Mouse (Mus musculus): ENCODE data around the gene Nkx3-2. TPM values are rescaled to one million over a fixed set of nuclear protein-coding genes. Genes with fewer than 3 reads are reported as not detected.

The Nkx3-2 gene
- not detected in 2 replicates for polyA plus RNA-seq (2015; fragmentation: Nextera tagmentation; extraction: Ambion mirVana)

- Histone ChIP-seq H3K4me3 (peak within 1 kb of the TSS; percentile 32), H3K27me3 (replicated peaks) (peaks cover 87% of the 10 kb centered on the region), H3K9ac (no peak within 1 kb of the TSS), H3K4me1 (peaks cover 40% of the 10 kb centered on the region), H3K9me3 (no peaks in the 10 kb centered on the region), H3K27ac (no peak within 1 kb of the TSS), H3K36me3 (replicated peaks) (no peaks in the 10 kb centered on the region), H3K4me2 (peak within 1 kb of the TSS; percentile 56)
- ATAC-seq (replicated peaks), result peak; percentile 24
- under 1% methylated on average over 78 of the region's 79 CpGs for WGBS
These were observed at the start of gene Nkx3-2 for GRCm38 (mm10) chr5:41763731-41764721. Gene Nkx3-2 (minus strand): TSS chr5:41764501.

GRCm38 (mm10) chr5:41812516-41812915, 48.2 kb upstream of the Nkx3-2 start:
- WGBS, result 90% methylated on average over 6 of the region's 6 CpGs
- Histone ChIP-seq H3K9me3 (no peaks in the 10 kb centered on the region), H3K4me1 (no peaks in the 10 kb centered on the region), H3K36me3 (replicated peaks) (peaks cover 56% of the 10 kb centered on the region), H3K4me3 (no peak overlapping the region), H3K27ac (no peak overlapping the region), H3K27me3 (replicated peaks) (no peaks in the 10 kb centered on the region), H3K4me2 (no peak overlapping the region), H3K9ac (no peak overlapping the region)
- ATAC-seq (replicated peaks), result no peak

- peaks cover 55% of the 10 kb centered on the region for H3K36me3 ChIP-seq (replicated peaks)
- WGBS, result 93% methylated on average over 3 of the region's 3 CpGs
These were observed 47.0 kb upstream of the Nkx3-2 start for GRCm38 (mm10) chr5:41811279-41811678.

GRCm38 (mm10) chr5:41807383-41807782, 43.1 kb upstream of the Nkx3-2 start:
- H3K4me3 ChIP-seq, result no peak overlapping the region
- H3K9me3 ChIP-seq, result no peaks in the 10 kb centered on the region
- H3K4me1 ChIP-seq, result no peaks in the 10 kb centered on the region
- H3K27ac ChIP-seq, result no peak overlapping the region
- peaks cover 35% of the 10 kb centered on the region; the same call in 1 of the 2 replicates for H3K36me3 ChIP-seq (replicated peaks)
- no peak overlapping the region for H3K4me2 ChIP-seq
- ATAC-seq (replicated peaks), result no peak
- WGBS, result 95% methylated on average over 2 of the region's 2 CpGs
- H3K27me3 ChIP-seq (replicated peaks), result no peaks in the 10 kb centered on the region
- no peak overlapping the region for H3K9ac ChIP-seq

More at GRCm38 (mm10) chr5:41811279-41811678, 47.0 kb upstream of the Nkx3-2 start:
- H3K27ac ChIP-seq, result no peak overlapping the region
- ATAC-seq (replicated peaks), result no peak
- H3K9me3 ChIP-seq, result no peaks in the 10 kb centered on the region
- no peak overlapping the region for H3K9ac ChIP-seq
- no peaks in the 10 kb centered on the region for H3K27me3 ChIP-seq (replicated peaks)
- H3K4me2 ChIP-seq, result no peak overlapping the region
- no peak overlapping the region for H3K4me3 ChIP-seq
- no peaks in the 10 kb centered on the region for H3K4me1 ChIP-seq

GRCm38 (mm10) chr5:41806176-41806575, 41.9 kb upstream of the Nkx3-2 start:
- no peaks in the 10 kb centered on the region for H3K9me3 ChIP-seq
- H3K9ac ChIP-seq, result no peak overlapping the region
- H3K4me1 ChIP-seq, result no peaks in the 10 kb centered on the region
- peaks cover 28% of the 10 kb centered on the region; the same call in 1 of the 2 replicates for H3K36me3 ChIP-seq (replicated peaks)
- H3K4me2 ChIP-seq, result no peak overlapping the region
- H3K4me3 ChIP-seq, result no peak overlapping the region
- H3K27me3 ChIP-seq (replicated peaks), result no peaks in the 10 kb centered on the region
- H3K27ac ChIP-seq, result no peak overlapping the region
- no peak for ATAC-seq (replicated peaks)
- 94% methylated on average over 5 of the region's 5 CpGs for WGBS

- 98% methylated on average over 2 of the region's 2 CpGs for WGBS
These were observed 40.8 kb upstream of the Nkx3-2 start for GRCm38 (mm10) chr5:41805085-41805484.

GRCm38 (mm10) chr5:41804643-41805042, 40.3 kb upstream of the Nkx3-2 start:
- Histone ChIP-seq H3K36me3 (replicated peaks) (peaks cover 27% of the 10 kb centered on the region; the same call in 1 of the 2 replicates), H3K4me2 (no peak overlapping the region), H3K9ac (no peak overlapping the region), H3K4me1 (no peaks in the 10 kb centered on the region), H3K27me3 (replicated peaks) (no peaks in the 10 kb centered on the region), H3K4me3 (no peak overlapping the region), H3K9me3 (no peaks in the 10 kb centered on the region), H3K27ac (no peak overlapping the region)
- WGBS, result 91% methylated on average over 2 of the region's 2 CpGs
- no peak for ATAC-seq (replicated peaks)

More at GRCm38 (mm10) chr5:41805085-41805484, 40.8 kb upstream of the Nkx3-2 start:
- no peaks in the 10 kb centered on the region for H3K27me3 ChIP-seq (replicated peaks)
- peaks cover 27% of the 10 kb centered on the region; the same call in 1 of the 2 replicates for H3K36me3 ChIP-seq (replicated peaks)
- no peak for ATAC-seq (replicated peaks)
- no peak overlapping the region for H3K9ac ChIP-seq
- no peak overlapping the region for H3K27ac ChIP-seq
- H3K4me1 ChIP-seq, result no peaks in the 10 kb centered on the region
- H3K9me3 ChIP-seq, result no peaks in the 10 kb centered on the region
- H3K4me2 ChIP-seq, result no peak overlapping the region
- H3K4me3 ChIP-seq, result no peak overlapping the region

GRCm38 (mm10) chr5:41801622-41802021, 37.3 kb upstream of the Nkx3-2 start:
- Histone ChIP-seq H3K4me3 (no peak overlapping the region), H3K4me1 (no peaks in the 10 kb centered on the region), H3K9me3 (no peaks in the 10 kb centered on the region), H3K27me3 (replicated peaks) (no peaks in the 10 kb centered on the region), H3K27ac (no peak overlapping the region), H3K9ac (no peak overlapping the region), H3K36me3 (replicated peaks) (peaks cover 16% of the 10 kb centered on the region; the same call in 1 of the 2 replicates), H3K4me2 (no peak overlapping the region)
- ATAC-seq (replicated peaks), result no peak
- WGBS, result over 99% methylated on average over 2 of the region's 2 CpGs

- no peaks in the 10 kb centered on the region for H3K9me3 ChIP-seq
- peaks cover 24% of the 10 kb centered on the region; the same call in 1 of the 2 replicates for H3K36me3 ChIP-seq (replicated peaks)
- no peak overlapping the region for H3K4me2 ChIP-seq
- ATAC-seq (replicated peaks), result no peak
- H3K27me3 ChIP-seq (replicated peaks), result no peaks in the 10 kb centered on the region
- no peak overlapping the region for H3K27ac ChIP-seq
- H3K4me1 ChIP-seq, result no peaks in the 10 kb centered on the region
- H3K4me3 ChIP-seq, result no peak overlapping the region
- H3K9ac ChIP-seq, result no peak overlapping the region
These were observed 30.1 kb upstream of the Nkx3-2 start for GRCm38 (mm10) chr5:41794434-41794833.

GRCm38 (mm10) chr5:41790517-41790916, 26.2 kb upstream of the Nkx3-2 start:
- Histone ChIP-seq H3K27ac (no peak overlapping the region), H3K36me3 (replicated peaks) (peaks cover 45% of the 10 kb centered on the region), H3K9me3 (no peaks in the 10 kb centered on the region), H3K4me1 (no peaks in the 10 kb centered on the region), H3K4me3 (no peak overlapping the region), H3K27me3 (replicated peaks) (no peaks in the 10 kb centered on the region), H3K4me2 (no peak overlapping the region), H3K9ac (no peak overlapping the region)
- WGBS, result 94% methylated on average over 2 of the region's 2 CpGs
- ATAC-seq (replicated peaks), result no peak

GRCm38 (mm10) chr5:41788877-41789276, 24.6 kb upstream of the Nkx3-2 start:
- Histone ChIP-seq H3K27ac (no peak overlapping the region), H3K9ac (no peak overlapping the region), H3K9me3 (no peaks in the 10 kb centered on the region), H3K4me3 (no peak overlapping the region), H3K36me3 (replicated peaks) (peaks cover 43% of the 10 kb centered on the region), H3K4me2 (no peak overlapping the region), H3K4me1 (no peaks in the 10 kb centered on the region), H3K27me3 (replicated peaks) (no peaks in the 10 kb centered on the region)
- ATAC-seq (replicated peaks), result no peak
- 69% methylated on average over 6 of the region's 6 CpGs for WGBS

- Histone ChIP-seq H3K4me3 (no peak overlapping the region), H3K9ac (no peak overlapping the region), H3K9me3 (no peaks in the 10 kb centered on the region), H3K4me1 (no peaks in the 10 kb centered on the region), H3K36me3 (replicated peaks) (peaks cover 19% of the 10 kb centered on the region), H3K27ac (no peak overlapping the region), H3K4me2 (no peak overlapping the region), H3K27me3 (replicated peaks) (no peaks in the 10 kb centered on the region)
- WGBS, result 93% methylated on average over 5 of the region's 5 CpGs
- ATAC-seq (replicated peaks), result no peak
These were observed 17.6 kb upstream of the Nkx3-2 start for GRCm38 (mm10) chr5:41781890-41782289.

All from midbrain, embryonic 15.5 days (tissue).